Comparison of ENCODE assay signal across 23 mouse cellular contexts in genomic region chr7:131978609-131979008, GRCm38 (mm10). TPM values are rescaled to one million over a fixed set of nuclear protein-coding genes. Genes with fewer than 3 reads are reported as not detected.
"Had no signal": no experiment of that assay in that cellular context is flagged by ENCODE, and none has a peak within 500 bp of the region (broad histone marks: within the 10 kb centered on the region; RNA-seq: fewer than 3 reads in every experiment).

No protein-coding gene starts in this region.

- H3K9me3 ChIP-seq: kidney, embryonic 15.5 days; liver, embryonic 13.5 days had no signal

- H3K4me2 ChIP-seq: kidney, embryonic 15.5 days; liver, embryonic 13.5 days; midbrain, embryonic 11.5 days had no signal

- H3K4me1 ChIP-seq: liver, embryonic 13.5 days had no signal

- H3K36me3 ChIP-seq: kidney, embryonic 15.5 days; liver, embryonic 13.5 days had no signal

- H3K4me3 ChIP-seq: kidney, embryonic 15.5 days; liver, embryonic 13.5 days had no signal

- H3K27ac ChIP-seq: kidney, embryonic 15.5 days; liver, embryonic 13.5 days; stomach, postnatal 0 days had no signal

- H3K9ac ChIP-seq: kidney, embryonic 15.5 days; liver, embryonic 13.5 days had no signal

- DNase-seq: kidney, adult 11 months; kidney, adult 8-10 months; kidney, postnatal 10 days; kidney, postnatal 36 days; layer of hippocampus, adult 9-11 months; liver, embryonic 13.5 days; lung, adult 2 months; lung, postnatal 14 days; lung, postnatal 4 days; right cerebral cortex, adult 18-20 months; right cerebral cortex, postnatal 14 days; right cerebral cortex, postnatal 4 days; thymus, adult 2 months; thymus, postnatal 14 days; thymus, postnatal 4 days had no signal

- H3K27me3 ChIP-seq: liver, embryonic 13.5 days had no signal

RNA-seq across cellular contexts. Expression of gene Gpr26, which starts 12.3 kb away (rescaled TPM):
- polyA plus RNA-seq: kidney, embryonic 15.5 days; limb, embryonic 11.5 days; liver, adult 2 months; liver, embryonic 13.5 days; liver, embryonic 16.5 days; lung, adult 2 months; lung, embryonic 16.5 days; stomach, embryonic 14.5 days; stomach, postnatal 0 days had no signal
